Mouse (Mus musculus) adrenal gland, adult 18-20 months (tissue): ENCODE data around the gene Tmem183a. TPM values are rescaled to one million over a fixed set of nuclear protein-coding genes. Genes with fewer than 3 reads are reported as not detected.

Source experiments
- DNase-seq, 2 experiments: peaks; one replicate each; pipeline ENCODE4 v3.0.0; 2021 to 2022; ENCODE audit warnings: low spot score in 2 of 2
- total RNA-seq, 2 experiments: library from RNA; stranded (reverse); gene quantifications; 1 replicate in 1 of 2; 2 replicates in 1 of 2; pipeline ENCODE4 v1.2.3; 2021

The Tmem183a gene
- total RNA-seq, 2 experiments from 2014 or later, result 44.7 to 55.5 TPM

GRCm38 (mm10) chr1:134347791-134348190 lies 14.0 kb downstream of the Tmem183a start:
- no peak for DNase-seq

GRCm38 (mm10) chr1:134345075-134345474 lies 16.7 kb downstream of the Tmem183a start:
- no peak for DNase-seq

- peak; percentile 37 to 53 for DNase-seq
Measured at GRCm38 (mm10) chr1:134344005-134344950, 17.5 kb downstream of the Tmem183a start.

- no peak for DNase-seq
Measured at GRCm38 (mm10) chr1:134343567-134343966, 18.2 kb downstream of the Tmem183a start.

GRCm38 (mm10) chr1:134342781-134343310 lies 18.9 kb downstream of the Tmem183a start:
- no peak for DNase-seq

GRCm38 (mm10) chr1:134342278-134342664 lies 19.5 kb downstream of the Tmem183a start:
- no peak for DNase-seq

GRCm38 (mm10) chr1:134341641-134342277 lies 20.0 kb downstream of the Tmem183a start:
- no peak for DNase-seq

- DNase-seq, result peak in 1 of 2 experiments; percentile 3
Measured at GRCm38 (mm10) chr1:134339757-134340619, 21.8 kb downstream of the Tmem183a start.

- peak in 1 of 2 experiments; percentile 6 for DNase-seq
Measured at GRCm38 (mm10) chr1:134339162-134339561, 22.6 kb downstream of the Tmem183a start.

- DNase-seq, result peak in 1 of 2 experiments; percentile 14
Measured at GRCm38 (mm10) chr1:134336958-134337710, 24.6 kb downstream of the Tmem183a start.

- peak in 1 of 2 experiments; percentile 15 for DNase-seq
Measured at GRCm38 (mm10) chr1:134335924-134336810, 25.6 kb downstream of the Tmem183a start.

- peak in 1 of 2 experiments; percentile 12 for DNase-seq
Measured at GRCm38 (mm10) chr1:134335211-134335923, 26.4 kb downstream of the Tmem183a start.

- no peak for DNase-seq
Measured at GRCm38 (mm10) chr1:134334111-134334827, 27.5 kb downstream of the Tmem183a start.

GRCm38 (mm10) chr1:134333371-134334110 lies 28.2 kb downstream of the Tmem183a start:
- DNase-seq, result peak in 1 of 2 experiments; percentile 16

- DNase-seq, result no peak
Measured at GRCm38 (mm10) chr1:134332770-134333271, 29.0 kb downstream of the Tmem183a start, which contains the start of gene Ppfia4. Gene Ppfia4, minus strand, starts transcription at chr1:134332928.

GRCm38 (mm10) chr1:134331879-134332635 lies 29.7 kb downstream of the Tmem183a start:
- DNase-seq, result peak; percentile 70 to 75
